ENCODE assay signal across 9 mouse cellular contexts in genomic region chr9:47422151-47422599, GRCm38 (mm10).
DNase-seq lines count a peak whose midpoint lies in the region; ATAC-seq and TF ChIP-seq lines count a peak whose summit lies in the region.
"Had no signal": no experiment of that assay in that cellular context is flagged by ENCODE, and none has a peak within 500 bp of the region (broad histone marks: within the 10 kb centered on the region; RNA-seq: fewer than 3 reads in every experiment).

No protein-coding gene starts in this region.

- no peak overlapping the region for H3K9ac ChIP-seq in liver, postnatal 0 days (replicated peaks)
- no peak overlapping the region for H3K9ac ChIP-seq in liver, embryonic 12.5 days
- H3K9ac ChIP-seq in heart, embryonic 15.5 days = no peak overlapping the region
- H3K9ac ChIP-seq in midbrain, embryonic 16.5 days (ENCODE audit: low read depth, low read length) = no peak overlapping the region

- no peak overlapping the region for H3K27ac ChIP-seq in liver, postnatal 0 days (ENCODE audit: low read depth)
- H3K27ac ChIP-seq in liver, embryonic 12.5 days = no peak overlapping the region
- no peak overlapping the region; the same call in 1 of the 2 replicates for H3K27ac ChIP-seq in heart, embryonic 15.5 days
- H3K27ac ChIP-seq in midbrain, embryonic 16.5 days (ENCODE audit: low read length) = no peak overlapping the region
- H3K27ac ChIP-seq: left cerebral cortex, adult 2 months had no signal

- no peak overlapping the region for H3K4me2 ChIP-seq in liver, postnatal 0 days (ENCODE audit: low read depth, low read length)
- H3K4me2 ChIP-seq in liver, embryonic 12.5 days = no peak overlapping the region
- H3K4me2 ChIP-seq in heart, embryonic 15.5 days = peak overlapping the region; percentile 2
- H3K4me2 ChIP-seq in midbrain, embryonic 16.5 days (ENCODE audit: low read length) = no peak overlapping the region

- no peaks in the 10 kb centered on the region for H3K36me3 ChIP-seq in liver, postnatal 0 days (replicated peaks; ENCODE audit: insufficient read depth, low read length)
- H3K36me3 ChIP-seq in liver, embryonic 12.5 days = no peaks in the 10 kb centered on the region
- H3K36me3 ChIP-seq in heart, embryonic 15.5 days = no peaks in the 10 kb centered on the region
- H3K36me3 ChIP-seq in midbrain, embryonic 16.5 days (ENCODE audit: control insufficient read depth, insufficient read depth, low read length) = no peaks in the 10 kb centered on the region

- H3K4me1 ChIP-seq in liver, postnatal 0 days (ENCODE audit: insufficient read depth) = peaks cover 6% of the 10 kb centered on the region; the same call in 1 of the 2 replicates
- H3K4me1 ChIP-seq in liver, embryonic 12.5 days = 0 out of 2 replicates have a peak, but pooled peaks cover 9% of the 10 kb centered on the region
- H3K4me1 ChIP-seq in heart, embryonic 15.5 days (replicated peaks) = peaks cover 23% of the 10 kb centered on the region
- peaks cover 12% of the 10 kb centered on the region for H3K4me1 ChIP-seq in midbrain, embryonic 16.5 days (ENCODE audit: control insufficient read depth, insufficient read depth, low read length)

- TF ChIP-seq EP300 in liver, postnatal 0 days (IDR thresholded peaks at IDR 0.05; ENCODE audit: low read depth) = no peak

- TF ChIP-seq CTCF in liver, postnatal 0 days (IDR thresholded peaks at IDR 0.05; ENCODE audit: low read depth) = no peak

- 19% methylated on average over 9 of the region's 9 CpGs for WGBS in liver, postnatal 0 days (ENCODE audit: insufficient replicate concordance)
- WGBS in liver, embryonic 12.5 days (ENCODE audit: insufficient replicate concordance) = 18% methylated on average over 9 of the region's 9 CpGs
- 14% methylated on average over 9 of the region's 9 CpGs for WGBS in heart, embryonic 15.5 days
- 26% methylated on average over 9 of the region's 9 CpGs for WGBS in midbrain, embryonic 16.5 days

- no peak for ATAC-seq in liver, postnatal 0 days
- no peak for ATAC-seq in liver, embryonic 12.5 days
- ATAC-seq in heart, embryonic 15.5 days (replicated peaks; ENCODE audit: insufficient number of reproducible peaks, insufficient read depth, low FRiP score, low read depth) = no peak
- no peak for ATAC-seq in erythroblast, adult 5-6 weeks (replicated peaks; ENCODE audit: low FRiP score, poor library complexity, severe bottlenecking)
- ATAC-seq in midbrain, embryonic 16.5 days = no peak; the same call in 1 of the 2 replicates

- H3K4me3 ChIP-seq in liver, postnatal 0 days (ENCODE audit: low read depth, low read length) = no peak overlapping the region
- H3K4me3 ChIP-seq in liver, embryonic 12.5 days = no peak overlapping the region
- no peak overlapping the region for H3K4me3 ChIP-seq in heart, embryonic 15.5 days
- no peak overlapping the region for H3K4me3 ChIP-seq in midbrain, embryonic 16.5 days (ENCODE audit: low read depth, low read length)
- H3K4me3 ChIP-seq: left cerebral cortex, adult 2 months had no signal

- H3K27me3 ChIP-seq in liver, postnatal 0 days (ENCODE audit: insufficient read depth, low read length) = no peaks in the 10 kb centered on the region
- H3K27me3 ChIP-seq in liver, embryonic 12.5 days (replicated peaks) = no peaks in the 10 kb centered on the region
- peaks cover 76% of the 10 kb centered on the region for H3K27me3 ChIP-seq in heart, embryonic 15.5 days
- no peaks in the 10 kb centered on the region for H3K27me3 ChIP-seq in midbrain, embryonic 16.5 days (ENCODE audit: control insufficient read depth, insufficient read depth, low read depth, low read length)

- H3K9me3 ChIP-seq in liver, postnatal 0 days (ENCODE audit: low read length) = no peaks in the 10 kb centered on the region
- no peaks in the 10 kb centered on the region for H3K9me3 ChIP-seq in liver, embryonic 12.5 days (replicated peaks)
- no peaks in the 10 kb centered on the region for H3K9me3 ChIP-seq in heart, embryonic 15.5 days (replicated peaks)
- H3K9me3 ChIP-seq in midbrain, embryonic 16.5 days (replicated peaks; ENCODE audit: control insufficient read depth, low read length, poor library complexity, severe bottlenecking) = no peaks in the 10 kb centered on the region

- peak; percentile 19 for DNase-seq in liver, postnatal 0 days
- peak; percentile 82 for DNase-seq in cerebellum, adult 9-10 months
- DNase-seq in kidney, postnatal 36 days = peak; percentile 74 to 80
- peak; percentile 83 for DNase-seq in lung, postnatal 25 days (ENCODE audit: low spot score)

Comparison
In these comparisons a context has a peak if more than half of its experiments do, and no peak if none do; other contexts are left out.
1. DNase-seq: peak in every context shown above with its lines; median percentile 83 in lung, postnatal 25 days; 82 in cerebellum, adult 9-10 months; 77 in kidney, postnatal 36 days; 19 in liver, postnatal 0 days.